Mouse (Mus musculus): ENCODE measurements around the gene Gm15155. TPM values are rescaled to one million over a fixed set of nuclear protein-coding genes. Genes with fewer than 3 reads are reported as not detected.

The Gm15155 gene
- polyA plus RNA-seq (2015; fragmentation: Nextera tagmentation; extraction: Ambion mirVana), result 0.43 TPM in 1 of 2 replicates, not detected in the other

GRCm38 (mm10) chrX:155624341-155624841 lies at the start of gene Gm15155:
Gm15155 (plus strand) TSS chrX:155624741.

GRCm38 (mm10) chrX:155623701-155624281 lies 750 bp upstream of the Gm15155 start, which contains the start of gene Ptchd1:
Ptchd1 (minus strand) TSS chrX:155623814.

Other genes starting within 250 kb of the Gm15155 start
- gene Ptchd1, start 927 bp upstream of the Gm15155 start, polyA plus RNA-seq (2015; fragmentation: Nextera tagmentation; extraction: Ambion mirVana), result 3.6 and 5.2 TPM in 2 replicates